Mouse (Mus musculus) brain, embryonic 14.5 days (tissue): ENCODE measurements around the gene Gpr137b.
"Not testable (repeated sequence)": the region's sequence is repeated elsewhere in the genome, so short reads cannot be mapped to it uniquely, and the experiment has no call there.

ENCODE experiments used
- CTCF ChIP-seq: fragments of 200-500 bp; IDR thresholded peaks from 2 replicates; pipeline ENCODE4 v1.5.1; 2012; ENCODE audit warnings: inconsistent platforms, mild to moderate bottlenecking, moderate library complexity, borderline replicate concordance; ENCODE audit not compliant: insufficient read depth, insufficient read length; ENCODE audit errors: extremely low read depth
- POLR2A ChIP-seq: fragments of 200-500 bp; IDR thresholded peaks from 2 replicates; pipeline ENCODE4 v1.6.1; 2012; ENCODE audit warnings: mild to moderate bottlenecking, inconsistent platforms, borderline replicate concordance; ENCODE audit not compliant: poor library complexity, insufficient read depth, insufficient read length, severe bottlenecking; ENCODE audit errors: extremely low read depth

DNA sequence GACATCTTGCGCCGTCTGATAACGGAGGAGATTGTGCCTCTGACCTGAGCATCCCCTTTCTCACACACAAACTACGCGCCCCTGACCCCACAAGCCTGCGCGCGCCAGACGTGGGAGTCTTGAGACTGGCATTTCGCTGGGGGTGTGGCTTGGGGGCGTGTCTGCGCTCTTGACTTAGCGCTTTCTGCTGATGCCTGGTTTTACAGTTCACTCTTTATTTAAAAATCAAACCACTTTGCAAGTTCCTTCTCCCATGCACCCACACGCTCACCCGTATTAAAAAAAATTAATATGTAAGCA lies 232 bp upstream of the Gpr137b start:
- TF ChIP-seq CTCF, POLR2A: not testable (repeated sequence)
